Mouse (Mus musculus) limb, embryonic 15.5 days (tissue): ENCODE measurements around the gene Cubn. TPM values are rescaled to one million over a fixed set of nuclear protein-coding genes. Genes with fewer than 3 reads are reported as not detected.

Source experiments
- ATAC-seq: fragments of 200-750 bp; cut with Nextera tagmentation; 2 replicates; pipeline ENCODE4 v1.8.0; 2017; ENCODE audit warnings: low read depth, moderate TSS enrichment; ENCODE audit not compliant: insufficient number of reproducible peaks, low FRiP score, low TSS enrichment
- H3K27ac ChIP-seq: fragments of 300-500 bp; sonication (generic); 2 replicates; pipeline ENCODE4 v1.5.1; 2015; ENCODE audit warnings: moderate library complexity, mild to moderate bottlenecking, inconsistent platforms
- H3K27me3 ChIP-seq: fragments of 300-500 bp; sonication (generic); 2 replicates; pipeline ENCODE4 v1.6.1; 2015; ENCODE audit warnings: inconsistent platforms
- H3K36me3 ChIP-seq: fragments of 300-500 bp; sonication (generic); 2 replicates; pipeline ENCODE4 v1.6.1; 2015; ENCODE audit warnings: inconsistent platforms
- H3K4me1 ChIP-seq: fragments of 300-500 bp; sonication (generic); 2 replicates; pipeline ENCODE4 v1.6.1; 2015; ENCODE audit warnings: inconsistent platforms
- H3K4me2 ChIP-seq: fragments of 300-500 bp; sonication (generic); 2 replicates; pipeline ENCODE4 v1.6.1; 2015; ENCODE audit warnings: mild to moderate bottlenecking, inconsistent platforms
- H3K4me3 ChIP-seq: fragments of 300-500 bp; sonication (generic); 2 replicates; pipeline ENCODE4 v1.5.1; 2015; ENCODE audit warnings: mild to moderate bottlenecking, inconsistent platforms
- H3K9ac ChIP-seq: fragments of 300-500 bp; sonication (generic); 2 replicates; pipeline ENCODE4 v1.6.1; 2015; ENCODE audit warnings: inconsistent platforms
- H3K9me3 ChIP-seq: fragments of 300-500 bp; sonication (generic); 2 replicates; pipeline ENCODE4 v1.6.1; 2016; ENCODE audit warnings: inconsistent platforms
- WGBS: fragments of 180-500 bp; shearing (Covaris S2); methylation state at CpG from one replicate; pipeline ENCODE4 v1.1.7; 2015; 5-methylcytosine and 5-hydroxymethylcytosine counted together
- polyA plus RNA-seq: library from polyadenylated mRNA; unstranded; fragments of >200 nt; fragmentation: Nextera tagmentation; extraction: Ambion mirVana; gene quantifications from 2 replicates; pipeline ENCODE4 v1.2.1, GENCODE M21; 2015

Cubn gene
- polyA plus RNA-seq, 1 experiment from 2014 or later, result 0.22 TPM

DNA sequence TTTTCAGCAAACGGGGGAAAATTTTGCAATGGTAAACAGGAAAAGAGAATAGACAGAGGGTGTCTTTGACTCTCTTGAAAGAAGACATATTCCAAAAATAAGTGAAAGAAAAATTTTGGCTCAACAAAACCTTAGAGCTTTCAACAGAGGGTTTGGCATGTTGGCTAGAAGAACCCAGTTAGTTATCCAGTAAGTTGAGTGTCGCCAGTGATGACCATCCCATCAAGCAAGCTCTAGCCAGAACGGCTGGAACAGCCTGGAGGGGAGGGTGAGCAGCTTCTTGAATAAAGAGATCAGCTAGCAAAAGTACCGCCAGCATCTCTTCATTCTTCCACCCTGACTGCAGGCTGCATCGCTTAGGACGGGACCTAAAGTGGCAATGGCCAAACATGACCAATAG, 90.8 kb downstream of the Cubn start:
- H3K9me3 ChIP-seq, result no peaks in the 10 kb centered on the region
- H3K4me1 ChIP-seq, result peaks cover 9% of the 10 kb centered on the region
- H3K36me3 ChIP-seq, result no peaks in the 10 kb centered on the region
- no peak overlapping the region for H3K4me3 ChIP-seq
- H3K27ac ChIP-seq, result no peak overlapping the region
- ATAC-seq, result no peak
- no peaks in the 10 kb centered on the region for H3K27me3 ChIP-seq
- 80% methylated on average over 6 of the region's 6 CpGs for WGBS
- H3K9ac ChIP-seq, result no peak overlapping the region
- H3K4me2 ChIP-seq, result no peak overlapping the region

DNA sequence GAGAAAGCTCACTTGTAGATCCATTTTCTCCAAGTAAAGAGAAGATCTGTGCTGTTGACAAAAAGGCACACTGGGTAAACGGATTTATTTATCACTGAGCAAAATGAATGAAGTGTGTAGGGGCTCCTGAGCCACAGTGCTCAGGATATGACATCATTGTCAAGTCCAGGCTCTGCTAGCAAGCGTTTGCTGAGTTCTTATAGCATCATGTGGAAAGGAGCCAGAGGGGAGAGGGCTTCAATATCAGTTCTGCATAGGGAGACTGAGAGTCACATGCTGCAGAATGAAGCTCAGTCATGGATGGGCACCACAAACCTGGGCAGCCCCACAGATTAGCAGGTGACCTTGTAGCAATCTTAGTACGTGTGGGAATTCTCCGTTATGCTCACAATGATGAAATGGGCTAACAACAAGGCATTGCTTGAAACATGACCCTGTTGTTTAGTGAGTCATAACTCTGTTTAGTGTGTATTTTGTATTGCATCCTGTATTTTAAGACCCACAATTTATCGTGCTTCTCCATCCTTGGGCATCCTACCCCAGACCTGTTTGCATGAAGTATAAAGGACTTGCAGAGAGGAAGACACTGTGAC, 92.0 kb downstream of the Cubn start:
- Histone ChIP-seq H3K4me3 (no peak overlapping the region), H3K4me2 (no peak overlapping the region), H3K9me3 (no peaks in the 10 kb centered on the region), H3K27ac (0 out of 2 replicates have a peak overlapping the region, but pooled peaks have one; percentile 17), H3K4me1 (peaks cover 9% of the 10 kb centered on the region), H3K9ac (no peak overlapping the region), H3K36me3 (no peaks in the 10 kb centered on the region), H3K27me3 (no peaks in the 10 kb centered on the region)
- WGBS, result 61% methylated on average over 5 of the region's 5 CpGs
- no peak for ATAC-seq

DNA sequence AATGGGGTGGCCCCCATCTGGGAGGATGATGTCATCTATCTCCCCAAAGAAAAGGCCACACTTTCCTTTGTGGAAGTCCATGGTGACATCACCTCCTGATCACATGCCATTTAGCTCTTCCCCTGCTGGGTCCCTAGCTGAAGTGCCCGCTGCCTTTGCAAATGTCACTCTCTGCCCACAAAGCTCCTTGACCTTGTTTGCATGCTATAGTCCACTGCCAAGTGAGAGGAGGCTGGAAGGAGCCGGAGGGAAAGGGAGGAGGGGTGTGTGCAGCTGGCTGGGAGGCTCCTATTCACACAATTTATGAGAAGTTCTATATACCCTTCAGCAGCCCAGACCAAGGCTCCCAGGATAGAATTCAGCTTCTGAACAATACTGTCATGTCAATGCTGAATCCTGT, 92.7 kb downstream of the Cubn start:
- Histone ChIP-seq H3K27ac (0 out of 2 replicates have a peak overlapping the region, but pooled peaks have one; percentile 17), H3K4me1 (peaks cover 9% of the 10 kb centered on the region), H3K4me3 (no peak overlapping the region), H3K36me3 (no peaks in the 10 kb centered on the region), H3K27me3 (no peaks in the 10 kb centered on the region), H3K9ac (no peak overlapping the region), H3K9me3 (no peaks in the 10 kb centered on the region), H3K4me2 (no peak overlapping the region)
- whole genome bisulfite sequencing, result 18% methylated on average over 2 of the region's 2 CpGs
- ATAC-seq, result peak; percentile 38

DNA sequence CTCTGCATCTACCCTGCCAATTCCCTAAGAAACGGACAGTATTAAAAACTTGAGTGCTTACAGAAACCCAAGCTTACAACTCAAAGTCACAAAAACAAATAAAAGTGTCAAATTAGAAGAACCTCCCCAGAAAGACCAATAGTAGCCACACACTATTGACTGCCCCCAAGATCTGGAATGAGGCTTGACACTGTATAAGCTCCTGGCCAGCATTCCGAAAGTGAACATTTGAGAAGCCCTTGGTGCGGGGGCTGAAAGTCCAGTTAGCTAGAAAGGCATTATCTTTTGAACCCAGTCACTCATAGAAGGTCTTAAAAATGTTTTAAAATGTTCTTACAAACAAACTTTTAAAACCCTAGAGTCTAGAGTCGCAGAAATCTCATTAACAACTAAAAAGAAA, 93.1 kb downstream of the Cubn start:
- peaks cover 9% of the 10 kb centered on the region for H3K4me1 ChIP-seq
- no peak overlapping the region for H3K27ac ChIP-seq
- no peaks in the 10 kb centered on the region for H3K9me3 ChIP-seq
- no peak for ATAC-seq
- H3K4me3 ChIP-seq, result no peak overlapping the region
- 51% methylated on average over 4 of the region's 4 CpGs for WGBS
- no peak overlapping the region for H3K4me2 ChIP-seq
- H3K27me3 ChIP-seq, result no peaks in the 10 kb centered on the region
- no peak overlapping the region for H3K9ac ChIP-seq
- H3K36me3 ChIP-seq, result no peaks in the 10 kb centered on the region

DNA sequence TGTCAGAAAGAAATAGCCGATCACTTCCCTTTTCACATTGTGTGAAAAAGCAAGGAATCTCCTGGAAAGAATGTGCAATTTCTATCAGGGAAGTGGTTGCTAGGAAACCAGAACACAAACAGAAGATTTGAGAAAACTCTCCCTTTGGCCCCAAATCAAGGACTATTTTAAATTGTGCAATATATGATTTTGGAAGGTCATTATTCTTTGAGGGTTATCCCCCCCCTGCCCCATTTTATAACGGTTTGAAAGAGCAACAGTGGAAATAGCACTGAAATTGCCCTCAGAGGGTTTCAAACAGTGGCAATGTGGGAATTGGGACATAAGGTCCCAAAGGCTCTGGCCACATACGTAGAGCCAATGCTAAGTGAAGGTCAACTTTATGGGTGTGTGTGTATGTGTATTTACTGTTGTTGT, 95.5 kb downstream of the Cubn start:
- H3K36me3 ChIP-seq, result no peaks in the 10 kb centered on the region
- peak overlapping the region; percentile 47; the same call in 1 of the 2 replicates for H3K27ac ChIP-seq
- H3K9ac ChIP-seq, result no peak overlapping the region
- peaks cover 9% of the 10 kb centered on the region for H3K4me1 ChIP-seq
- H3K4me2 ChIP-seq, result no peak overlapping the region
- H3K9me3 ChIP-seq, result no peaks in the 10 kb centered on the region
- H3K27me3 ChIP-seq, result no peaks in the 10 kb centered on the region
- ATAC-seq, result no peak
- 36% methylated on average over 3 of the region's 3 CpGs for WGBS
- H3K4me3 ChIP-seq, result no peak overlapping the region

DNA sequence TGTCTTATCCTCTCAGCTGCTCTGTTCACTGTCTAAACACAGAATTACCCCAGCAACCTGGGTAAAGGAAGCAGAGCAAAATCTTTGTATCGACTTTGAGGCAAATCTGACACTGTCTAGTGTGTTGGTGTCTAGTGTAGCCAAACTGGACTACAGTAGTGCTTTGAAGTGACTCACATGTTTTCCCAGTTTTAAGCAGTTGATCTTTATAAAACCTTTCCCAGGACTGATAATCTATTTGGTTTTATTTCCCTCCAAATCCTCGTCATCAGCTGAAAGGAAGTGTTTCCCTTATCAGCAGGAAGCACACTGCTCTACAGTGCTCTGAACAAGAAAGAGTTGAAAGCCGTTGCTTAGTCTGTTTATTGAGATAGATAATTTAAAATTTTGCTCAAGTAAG, 100.6 kb downstream of the Cubn start:
- Histone ChIP-seq H3K4me2 (no peak overlapping the region), H3K4me1 (peaks cover 2% of the 10 kb centered on the region; the same call in 1 of the 2 replicates), H3K9me3 (no peaks in the 10 kb centered on the region), H3K36me3 (no peaks in the 10 kb centered on the region), H3K27me3 (no peaks in the 10 kb centered on the region), H3K9ac (no peak overlapping the region), H3K27ac (no peak overlapping the region), H3K4me3 (no peak overlapping the region)
- 55% methylated on average over 3 of the region's 3 CpGs for WGBS
- no peak for ATAC-seq

DNA sequence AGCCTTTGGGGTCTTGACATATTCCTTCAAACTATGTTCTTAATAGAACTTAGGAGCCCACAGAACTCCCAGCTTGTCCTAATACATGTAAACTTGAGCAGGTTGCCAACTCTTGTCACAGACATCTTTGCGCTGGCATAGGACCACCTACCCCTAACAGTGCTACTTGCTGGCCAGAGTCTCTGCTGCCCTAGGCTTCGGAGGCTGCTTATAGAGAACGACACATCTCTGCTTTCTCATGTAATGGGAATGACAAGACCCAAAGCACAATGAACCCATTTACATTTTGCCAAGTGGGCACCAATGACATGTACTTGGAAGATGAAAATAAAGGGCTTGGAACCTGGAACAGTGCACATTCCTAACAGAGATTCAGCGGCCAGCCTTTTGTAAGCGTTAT, 105.0 kb downstream of the Cubn start:
- no peak for ATAC-seq
- H3K4me2 ChIP-seq, result no peak overlapping the region
- H3K27ac ChIP-seq, result no peak overlapping the region
- H3K9me3 ChIP-seq, result no peaks in the 10 kb centered on the region
- no peak overlapping the region for H3K9ac ChIP-seq
- no peaks in the 10 kb centered on the region for H3K36me3 ChIP-seq
- H3K4me3 ChIP-seq, result no peak overlapping the region
- no peaks in the 10 kb centered on the region for H3K27me3 ChIP-seq
- 91% methylated on average over 5 of the region's 5 CpGs for WGBS
- H3K4me1 ChIP-seq, result peaks cover 15% of the 10 kb centered on the region

DNA sequence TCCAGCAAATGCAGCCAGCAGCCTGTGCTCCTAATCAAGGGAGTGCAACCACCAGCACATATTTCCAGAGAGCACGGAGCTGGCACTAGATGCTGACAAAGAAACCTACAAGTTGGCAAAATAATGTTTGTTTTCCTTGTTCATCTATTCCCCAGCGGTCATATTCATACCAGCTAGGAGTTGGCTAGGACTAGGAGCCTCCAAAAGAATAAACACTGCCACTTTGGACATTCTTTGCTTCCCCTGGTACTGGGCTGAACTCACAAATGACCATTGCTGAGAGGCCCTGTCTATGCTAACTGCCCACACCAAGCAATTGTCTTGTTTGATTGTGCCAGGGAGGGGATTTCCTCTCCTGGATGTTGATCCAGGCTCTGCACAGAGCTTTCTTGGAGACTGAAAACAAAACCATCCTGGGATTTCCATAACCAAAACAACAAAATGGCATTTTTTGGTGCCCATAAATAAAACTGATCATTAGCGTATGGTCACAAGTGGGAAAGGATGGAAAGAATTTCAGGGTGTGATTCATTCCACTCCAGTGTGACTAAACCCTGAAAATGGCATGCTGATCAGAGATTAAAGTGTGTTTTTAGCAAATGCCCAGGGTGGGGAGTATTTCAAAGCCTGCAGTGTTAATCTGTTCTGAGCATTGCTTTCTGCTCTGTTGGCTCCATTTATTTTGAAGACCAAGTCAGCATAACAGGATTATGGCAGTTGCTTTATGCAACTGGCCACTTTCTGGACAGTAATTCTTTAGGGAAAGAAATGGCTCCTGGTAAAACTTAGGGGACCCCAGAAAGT, 105.9 kb downstream of the Cubn start:
- Histone ChIP-seq H3K4me1 (peaks cover 15% of the 10 kb centered on the region), H3K4me3 (no peak overlapping the region), H3K9ac (no peak overlapping the region), H3K27me3 (no peaks in the 10 kb centered on the region), H3K27ac (peak overlapping the region; percentile 70), H3K36me3 (no peaks in the 10 kb centered on the region), H3K4me2 (no peak overlapping the region), H3K9me3 (no peaks in the 10 kb centered on the region)
- WGBS, result 44% methylated on average over 3 of the region's 3 CpGs
- peak; percentile 19; the same call in 1 of the 2 replicates for ATAC-seq

DNA sequence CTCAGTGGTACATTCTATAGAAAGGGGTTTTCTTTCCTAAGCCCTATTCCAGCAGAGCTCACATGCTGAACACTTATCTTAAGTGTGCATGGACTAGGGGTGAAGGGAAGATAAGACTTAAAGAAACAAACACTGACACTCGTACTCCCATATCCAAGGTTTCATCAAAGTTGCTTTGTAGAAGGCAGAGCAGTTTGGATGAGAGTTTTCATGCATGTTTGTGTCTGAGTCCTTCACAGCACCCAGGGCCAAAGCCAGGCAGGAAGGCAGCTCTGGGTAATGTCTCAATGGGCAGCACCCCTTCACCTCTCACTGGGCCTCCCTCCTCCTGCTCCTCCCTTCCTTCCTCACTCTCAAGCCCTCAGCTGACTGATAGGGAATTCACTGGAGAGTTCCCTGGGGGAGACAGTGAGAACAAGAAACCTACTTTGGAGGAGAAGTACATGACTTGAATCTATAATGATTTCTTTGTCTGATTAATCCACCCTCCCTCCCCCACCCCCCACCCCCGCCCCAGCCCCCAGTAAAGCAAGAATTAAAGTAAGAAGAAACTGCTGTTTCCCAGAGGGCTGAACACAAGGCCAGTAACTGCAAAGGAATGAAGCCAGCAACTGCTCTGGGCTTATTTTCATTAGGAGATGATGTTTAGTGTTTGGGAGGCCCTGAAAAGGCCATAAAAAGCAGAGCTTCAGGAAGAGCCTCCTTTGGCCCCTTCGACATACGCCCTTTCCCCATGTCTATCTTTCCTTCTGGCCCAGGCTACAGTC, 106.7 kb downstream of the Cubn start:
- peak; percentile 77; the same call in 1 of the 2 replicates for ATAC-seq
- Histone ChIP-seq H3K4me3 (no peak overlapping the region), H3K4me1 (peaks cover 15% of the 10 kb centered on the region), H3K9me3 (no peaks in the 10 kb centered on the region), H3K27ac (peak overlapping the region; percentile 70), H3K36me3 (no peaks in the 10 kb centered on the region), H3K4me2 (no peak overlapping the region), H3K9ac (no peak overlapping the region), H3K27me3 (no peaks in the 10 kb centered on the region)
- WGBS, result 33% methylated on average over 4 of the region's 4 CpGs

DNA sequence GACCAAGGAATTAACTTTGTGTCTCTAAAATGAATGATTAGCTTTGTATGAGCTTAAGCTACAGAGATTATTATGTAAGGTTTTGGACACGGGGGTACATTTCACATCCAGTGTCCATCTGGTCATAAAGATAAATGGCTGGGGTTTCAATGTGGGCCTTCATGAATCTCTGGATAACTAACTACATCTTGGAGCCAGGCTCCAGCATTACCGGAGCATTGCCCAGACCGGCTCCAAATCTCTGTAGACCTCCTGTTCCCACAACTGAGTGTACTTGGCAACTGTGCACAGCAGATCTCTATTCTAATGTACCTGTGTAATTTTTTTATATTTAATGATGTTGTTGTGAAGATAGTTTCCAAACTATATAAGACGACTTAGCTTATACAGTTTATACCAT, 115.4 kb downstream of the Cubn start:
- H3K4me2 ChIP-seq, result no peak overlapping the region
- no peaks in the 10 kb centered on the region for H3K36me3 ChIP-seq
- no peak overlapping the region for H3K4me3 ChIP-seq
- no peak overlapping the region for H3K9ac ChIP-seq
- no peak overlapping the region for H3K27ac ChIP-seq
- no peaks in the 10 kb centered on the region for H3K9me3 ChIP-seq
- peaks cover 14% of the 10 kb centered on the region for H3K4me1 ChIP-seq
- no peak for ATAC-seq
- H3K27me3 ChIP-seq, result no peaks in the 10 kb centered on the region
- 79% methylated on average over 4 of the region's 4 CpGs for WGBS

DNA sequence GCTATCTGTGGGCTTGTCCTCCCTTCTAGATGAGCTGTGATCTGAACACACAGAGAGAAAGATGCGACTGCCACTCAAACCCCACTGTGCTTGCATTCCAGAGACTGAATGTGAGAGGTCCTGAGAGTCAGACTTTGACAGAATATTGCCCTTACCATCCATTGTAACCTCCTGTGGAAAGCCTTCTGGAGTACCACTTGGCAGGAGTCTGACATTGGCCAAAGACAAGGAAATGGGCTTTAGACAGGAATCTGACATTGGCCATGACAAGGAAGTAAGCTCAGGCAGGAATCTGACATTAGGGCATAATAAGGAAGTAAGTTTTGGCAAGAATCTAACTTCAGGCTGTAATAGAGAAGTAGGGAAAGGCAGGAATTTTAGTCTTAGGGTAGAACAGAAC, 118.3 kb downstream of the Cubn start:
- no peak for ATAC-seq
- Histone ChIP-seq H3K36me3 (no peaks in the 10 kb centered on the region), H3K27me3 (no peaks in the 10 kb centered on the region), H3K9me3 (no peaks in the 10 kb centered on the region), H3K4me1 (peaks cover 14% of the 10 kb centered on the region), H3K4me3 (no peak overlapping the region), H3K27ac (0 out of 2 replicates have a peak overlapping the region, but pooled peaks have one; percentile 3), H3K4me2 (no peak overlapping the region), H3K9ac (no peak overlapping the region)
- 76% methylated on average over 1 of the region's 1 CpGs for WGBS

DNA sequence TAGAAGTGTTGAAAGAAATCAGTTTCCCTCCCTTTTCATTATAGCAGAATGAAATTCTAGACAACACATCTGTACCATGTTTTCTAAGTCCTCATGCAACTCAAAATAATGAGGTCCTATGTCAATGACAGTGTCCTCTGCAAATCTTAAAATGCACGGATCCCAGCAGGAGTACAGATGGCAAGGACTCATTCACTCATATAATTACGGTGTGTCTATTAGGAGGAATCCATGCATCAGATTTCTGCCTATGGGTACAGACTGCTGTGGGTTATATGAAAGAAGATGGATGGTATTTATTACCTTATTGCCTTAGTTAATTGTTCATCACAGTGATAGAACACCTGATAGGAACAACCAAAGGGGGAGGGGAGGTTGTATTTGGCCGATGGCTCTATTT, 118.8 kb downstream of the Cubn start:
- Histone ChIP-seq H3K4me1 (peaks cover 14% of the 10 kb centered on the region), H3K4me3 (no peak overlapping the region), H3K9ac (no peak overlapping the region), H3K36me3 (no peaks in the 10 kb centered on the region), H3K27me3 (no peaks in the 10 kb centered on the region), H3K27ac (peak overlapping the region; percentile 40; the same call in 1 of the 2 replicates), H3K9me3 (no peaks in the 10 kb centered on the region), H3K4me2 (no peak overlapping the region)
- 44% methylated on average over 3 of the region's 3 CpGs for WGBS
- ATAC-seq, result no peak
